Mouse (Mus musculus) kidney, adult 2 months (tissue): ENCODE results near the gene Gm49318. TPM values are rescaled to one million over a fixed set of nuclear protein-coding genes. Genes with fewer than 3 reads are reported as not detected.

Experiments
- DNase-seq: peaks from one replicate; pipeline ENCODE4 v3.0.0; 2021
- H3K27ac ChIP-seq: fragments of 200-500 bp; 2 replicates; pipeline ENCODE4 v1.5.1; 2012; ENCODE audit warnings: low read depth, low read length, control low read depth, inconsistent platforms; ENCODE audit not compliant: insufficient read depth
- H3K27me3 ChIP-seq: fragments of 200-500 bp; replicated peaks from 2 replicates; pipeline ENCODE4 v1.6.1; 2012; ENCODE audit warnings: mild to moderate bottlenecking, moderate library complexity, low read length, inconsistent platforms; ENCODE audit not compliant: control insufficient read depth, insufficient read depth
- H3K36me3 ChIP-seq: fragments of 200-500 bp; 2 replicates; pipeline ENCODE4 v1.6.1; 2012; ENCODE audit warnings: mild to moderate bottlenecking, moderate library complexity, low read length, inconsistent platforms; ENCODE audit not compliant: control insufficient read depth, insufficient read depth
- H3K4me1 ChIP-seq: fragments of 200-500 bp; 2 replicates; pipeline ENCODE4 v1.6.1; 2011; ENCODE audit warnings: low read length; ENCODE audit not compliant: control insufficient read depth, insufficient read depth
- H3K4me3 ChIP-seq: fragments of 200-500 bp; 2 replicates; pipeline ENCODE4 v1.5.1; 2011; ENCODE audit warnings: mild to moderate bottlenecking, low read depth, low read length, control low read depth; ENCODE audit not compliant: insufficient read depth
- CTCF ChIP-seq: fragments of 200-500 bp; conservative IDR thresholded peaks from 2 replicates; pipeline ENCODE4 v1.5.1; 2011; ENCODE audit warnings: low read depth, mild to moderate bottlenecking, control low read depth, low read length, moderate library complexity, mixed read lengths; ENCODE audit not compliant: insufficient read depth, insufficient read length
- POLR2A ChIP-seq: fragments of 200-500 bp; IDR thresholded peaks from one replicate; pipeline ENCODE4 v1.6.1; 2011; ENCODE audit warnings: low read depth, low read length, control low read depth
- WGBS: fragments of 180-500 bp; shearing (Covaris S2); methylation state at CpG from one replicate; pipeline ENCODE4 v1.1.7; 2018; 5-methylcytosine and 5-hydroxymethylcytosine counted together
- polyA plus RNA-seq: library from polyadenylated mRNA; depleted of rRNA; stranded (reverse); fragments of >200 nt; gene quantifications from 2 replicates; pipeline ENCODE4 v1.2.3, GENCODE M21; 2012; rRNA removed

The Gm49318 gene
- polyA plus RNA-seq, 1 experiment: not detected

DNA sequence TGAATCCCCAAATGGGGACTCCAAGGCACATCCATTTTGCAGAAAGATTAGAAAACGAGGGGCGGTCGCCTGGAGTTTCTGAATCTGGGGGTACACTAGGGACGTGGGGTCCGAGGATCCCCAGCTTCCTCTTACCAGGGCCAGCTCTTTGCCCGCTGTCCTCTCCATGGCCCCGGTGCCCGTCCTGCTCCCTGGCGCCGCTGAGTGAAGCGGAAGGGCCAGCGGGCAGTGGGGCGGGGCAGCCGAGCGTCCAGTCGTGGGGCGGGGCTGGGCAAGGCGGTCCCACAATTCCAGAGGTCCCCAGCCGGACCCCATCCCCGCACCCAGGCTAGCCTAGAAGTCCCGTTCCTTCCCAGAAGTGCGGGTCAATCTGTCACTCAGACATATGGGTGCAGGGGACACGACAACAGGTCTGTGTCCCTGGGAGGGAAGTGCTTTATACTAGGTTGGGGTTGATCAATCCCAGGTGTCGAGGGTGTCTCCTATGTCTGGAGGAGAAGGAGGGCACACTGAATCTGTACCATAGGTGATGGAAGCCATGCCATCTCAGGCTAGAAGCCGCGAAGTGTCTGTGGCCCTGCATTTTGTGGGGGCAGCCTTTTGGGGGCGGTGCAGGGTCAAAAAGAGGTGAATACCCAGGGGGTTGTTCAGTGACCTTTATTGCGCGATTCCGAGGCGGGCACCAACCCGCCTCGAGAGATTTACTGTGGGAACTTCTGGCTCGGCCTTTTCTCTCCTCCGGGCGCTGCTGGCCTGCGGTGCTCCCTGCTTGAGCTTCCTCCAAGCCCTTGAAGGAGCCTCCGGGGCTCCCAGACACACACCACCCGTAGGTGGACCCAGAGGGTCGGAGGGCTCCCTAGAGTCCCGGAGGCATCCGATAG, 81.6 kb downstream of the Gm49318 start, which contains the start of gene Rgl3:
Gene Rgl3, minus strand, starts transcription at position 217 of the 881 bp plus-strand sequence.
- Histone ChIP-seq H3K27me3 (no peaks in the 10 kb centered on the region), H3K4me1 (peaks cover 7% of the 10 kb centered on the region), H3K27ac (peak within 1 kb of the TSS; percentile 96), H3K4me3 (peak within 1 kb of the TSS; percentile 92), H3K36me3 (no peaks in the 10 kb centered on the region)
- 1% methylated on average over 42 of the region's 42 CpGs for WGBS
- TF ChIP-seq CTCF (no peak), POLR2A (peak; percentile 39)
- peak; percentile 88 for DNase-seq

DNA sequence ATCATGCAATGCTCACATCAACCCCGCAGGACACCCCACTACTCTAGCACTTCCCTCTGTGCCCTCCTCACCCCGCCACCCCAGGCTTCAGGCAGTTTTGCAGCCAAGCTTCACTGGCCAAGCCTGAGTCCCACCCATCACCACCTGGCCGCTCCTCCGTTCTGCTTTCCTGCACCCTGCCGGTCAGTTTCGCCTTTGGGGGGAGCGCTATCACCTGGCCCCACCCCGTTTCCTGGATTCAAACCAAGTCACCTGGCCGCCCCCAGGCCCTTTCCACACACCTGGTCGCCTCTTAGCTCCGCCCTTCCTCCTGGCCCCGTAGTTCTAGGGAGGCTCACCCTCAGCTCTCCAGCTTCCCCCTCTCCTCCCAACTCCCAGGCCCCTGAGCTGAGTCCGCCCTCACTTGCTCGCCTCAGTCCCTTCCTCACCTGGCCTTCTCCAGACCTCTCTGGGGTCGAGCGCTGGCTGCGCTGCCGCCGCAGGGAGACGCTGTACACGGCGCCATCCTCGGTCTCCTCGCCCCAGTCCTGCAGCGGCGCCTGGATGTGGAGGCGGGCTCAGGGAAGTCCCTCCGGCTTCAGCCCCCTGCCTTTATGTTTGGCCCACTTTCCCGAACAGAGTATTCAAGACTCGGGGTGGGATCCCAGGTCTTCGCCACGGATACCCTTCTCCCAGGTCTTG, 82.5 kb downstream of the Gm49318 start:
- H3K4me3 ChIP-seq: peak overlapping the region; percentile 92
- H3K4me1 ChIP-seq: peaks cover 7% of the 10 kb centered on the region
- H3K27ac ChIP-seq: peak overlapping the region; percentile 57
- DNase-seq: peak; percentile 85
- H3K27me3 ChIP-seq: no peaks in the 10 kb centered on the region
- H3K36me3 ChIP-seq: no peaks in the 10 kb centered on the region
- WGBS: 3% methylated on average over 32 of the region's 32 CpGs
- TF ChIP-seq CTCF: no peak
- TF ChIP-seq POLR2A: no peak

DNA sequence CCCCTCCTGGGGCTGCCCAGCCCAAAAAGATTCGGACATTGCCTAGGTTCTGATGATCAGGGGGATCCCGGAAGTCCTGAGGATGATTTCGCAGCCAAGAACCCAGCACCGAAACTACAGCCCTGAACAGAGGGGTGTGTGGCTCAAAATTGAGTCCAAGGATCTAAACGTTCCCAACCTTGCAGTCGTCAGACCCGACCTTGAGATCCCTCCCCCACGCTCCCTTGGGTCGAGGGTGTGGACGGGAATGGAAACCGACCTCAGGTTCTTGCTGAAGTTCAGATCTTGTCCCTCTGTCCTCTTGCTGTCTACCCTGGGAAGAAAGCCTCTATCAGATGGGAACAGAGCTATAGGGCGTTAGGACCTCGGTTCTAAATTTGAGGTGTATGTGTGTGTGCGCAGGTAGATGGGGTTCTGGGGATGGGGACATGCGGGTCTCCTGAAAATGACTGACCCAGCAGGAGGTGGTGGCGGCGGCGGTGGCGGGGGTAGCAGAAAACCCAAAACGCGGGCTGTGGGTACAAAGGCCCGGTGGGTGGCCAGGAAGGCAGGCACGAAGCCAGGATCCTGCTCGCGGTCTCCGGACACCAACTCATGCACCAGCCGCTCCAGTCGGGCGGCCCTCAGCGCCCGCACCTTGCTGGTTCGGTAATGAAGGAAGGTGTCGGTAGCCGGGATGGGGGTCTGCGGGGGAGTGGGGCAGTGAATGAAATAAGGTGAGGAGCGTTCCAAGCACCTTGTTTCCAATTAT, 83.3 kb downstream of the Gm49318 start:
- Histone ChIP-seq H3K36me3 (no peaks in the 10 kb centered on the region), H3K4me1 (peaks cover 7% of the 10 kb centered on the region), H3K27ac (peak overlapping the region; percentile 41), H3K27me3 (no peaks in the 10 kb centered on the region), H3K4me3 (peak overlapping the region; percentile 92)
- DNase-seq: peak; percentile 19
- 36% methylated on average over 36 of the region's 36 CpGs for WGBS
- no peak for TF ChIP-seq POLR2A
- TF ChIP-seq CTCF: no peak

Other genes with a start within 250 kb of the Gm49318 start
- gene Angptl8, start 235.7 kb downstream of the Gm49318 start, polyA plus RNA-seq: 11.9 and 19.5 TPM in 2 replicates
- gene Dock6, start 218.6 kb downstream of the Gm49318 start, polyA plus RNA-seq: 67.7 and 84.6 TPM in 2 replicates
- gene Rab3d, start 153.1 kb downstream of the Gm49318 start, polyA plus RNA-seq: 27.1 and 32.9 TPM in 2 replicates
- gene Ccdc159, start 143.8 kb downstream of the Gm49318 start, polyA plus RNA-seq: 4.3 and 4.8 TPM in 2 replicates
- gene Tmem205, start 143.7 kb downstream of the Gm49318 start, polyA plus RNA-seq: 313 and 353 TPM in 2 replicates
- gene Plppr2, start 134.2 kb downstream of the Gm49318 start, polyA plus RNA-seq: 6.0 and 9.1 TPM in 2 replicates
- gene Swsap1, start 115.5 kb downstream of the Gm49318 start, polyA plus RNA-seq: 10.5 and 10.9 TPM in 2 replicates
- gene Epor, start 107.8 kb downstream of the Gm49318 start, polyA plus RNA-seq: 14.0 and 16.7 TPM in 2 replicates
- gene Rgl3, start 81.8 kb downstream of the Gm49318 start, polyA plus RNA-seq: 88.2 and 111 TPM in 2 replicates
- 2.5 and 2.9 TPM in 2 replicates for gene Ccdc151, start 68.6 kb downstream of the Gm49318 start, polyA plus RNA-seq
- 94.9 and 103 TPM in 2 replicates for gene Prkcsh, start 68.5 kb downstream of the Gm49318 start, polyA plus RNA-seq
- gene Elavl3, start 19.2 kb downstream of the Gm49318 start, polyA plus RNA-seq: 0.62 and 0.64 TPM in 2 replicates
- gene Zfp653, start 117 bp upstream of the Gm49318 start, polyA plus RNA-seq: 13.6 and 15.8 TPM in 2 replicates
- gene Ecsit, start 14.2 kb upstream of the Gm49318 start, polyA plus RNA-seq: 130 and 143 TPM in 2 replicates
- gene Cnn1, start 28.0 kb upstream of the Gm49318 start, polyA plus RNA-seq: 2.8 and 12.0 TPM in 2 replicates
- 163 and 174 TPM in 2 replicates for gene Elof1, start 45.9 kb upstream of the Gm49318 start, polyA plus RNA-seq
- 166 and 178 TPM in 2 replicates for gene Acp5, start 64.5 kb upstream of the Gm49318 start, polyA plus RNA-seq
- gene Pigyl, start 85.6 kb upstream of the Gm49318 start, polyA plus RNA-seq: 71.4 and 76.5 TPM in 2 replicates
- not detected in 2 replicates for gene Zfp872, start 116.8 kb upstream of the Gm49318 start, polyA plus RNA-seq
- 13.6 and 17.7 TPM in 2 replicates for gene Zfp809, start 154.5 kb upstream of the Gm49318 start, polyA plus RNA-seq
- 0.07 and 0.09 TPM in 2 replicates for gene Zfp599, start 188.6 kb upstream of the Gm49318 start, polyA plus RNA-seq
- gene Zfp810, start 236.4 kb upstream of the Gm49318 start, polyA plus RNA-seq: 12.7 and 13.3 TPM in 2 replicates